Mouse (Mus musculus) testis, adult 2 months (tissue): ENCODE data around the gene Dnajc7. TPM values are rescaled to one million over a fixed set of nuclear protein-coding genes. Genes with fewer than 3 reads are reported as not detected.

Source experiments
- H3K27ac ChIP-seq: fragments of 200-500 bp; 2 replicates; pipeline ENCODE4 v1.5.1; 2012; ENCODE audit warnings: low read depth, low read length; ENCODE audit not compliant: control insufficient read depth, insufficient read depth
- H3K27me3 ChIP-seq: fragments of 200-500 bp; 2 replicates; pipeline ENCODE4 v1.6.1; 2012; ENCODE audit warnings: mild to moderate bottlenecking, low read length, moderate library complexity; ENCODE audit not compliant: control insufficient read depth, insufficient read depth
- H3K36me3 ChIP-seq: fragments of 200-500 bp; 2 replicates; pipeline ENCODE4 v1.6.1; 2012; ENCODE audit warnings: mild to moderate bottlenecking, low read length; ENCODE audit not compliant: control insufficient read depth, insufficient read depth
- H3K4me1 ChIP-seq: fragments of 200-500 bp; 2 replicates; pipeline ENCODE4 v1.6.1; 2012; ENCODE audit warnings: low read length; ENCODE audit not compliant: control insufficient read depth, insufficient read depth
- H3K4me3 ChIP-seq: fragments of 200-500 bp; 2 replicates; pipeline ENCODE4 v1.5.1; 2012; ENCODE audit warnings: low read depth, mild to moderate bottlenecking, low read length, moderate library complexity, mixed read lengths; ENCODE audit not compliant: control insufficient read depth
- CTCF ChIP-seq: fragments of 200-500 bp; IDR thresholded peaks from 2 replicates; pipeline ENCODE4 v1.5.1; 2012; ENCODE audit warnings: low read depth, mild to moderate bottlenecking, inconsistent platforms, low read length, moderate library complexity; ENCODE audit not compliant: control insufficient read depth, insufficient read depth, insufficient replicate concordance
- POLR2A ChIP-seq: fragments of 200-500 bp; IDR thresholded peaks from 2 replicates; pipeline ENCODE4 v1.6.1; 2012; ENCODE audit warnings: low read depth, mild to moderate bottlenecking, inconsistent platforms, low read length, moderate library complexity; ENCODE audit not compliant: control insufficient read depth
- polyA plus RNA-seq: library from polyadenylated mRNA; depleted of rRNA; stranded (reverse); fragments of >200 nt; gene quantifications from 2 replicates; pipeline ENCODE4 v1.2.3, GENCODE M21; 2012

The Dnajc7 gene
- polyA plus RNA-seq, 1 experiment = 150 TPM

- TF ChIP-seq CTCF (no peak), POLR2A (no peak)
- H3K4me3 ChIP-seq = no peak overlapping the region
- H3K36me3 ChIP-seq = no peaks in the 10 kb centered on the region
- H3K27ac ChIP-seq = no peak overlapping the region
- peaks cover 12% of the 10 kb centered on the region for H3K4me1 ChIP-seq
- H3K27me3 ChIP-seq = no peaks in the 10 kb centered on the region
These were observed 48.8 kb downstream of the Dnajc7 start for GRCm38 (mm10) chr11:100571202-100571567.

- Histone ChIP-seq H3K27me3 (no peaks in the 10 kb centered on the region), H3K4me3 (no peak overlapping the region), H3K27ac (no peak overlapping the region), H3K4me1 (peaks cover 11% of the 10 kb centered on the region), H3K36me3 (no peaks in the 10 kb centered on the region)
- TF ChIP-seq CTCF (peak; percentile 62; the same call in 1 of the 2 replicates), POLR2A (no peak)
These were observed 49.4 kb downstream of the Dnajc7 start for GRCm38 (mm10) chr11:100570430-100571201.

GRCm38 (mm10) chr11:100569789-100570188 is 50.2 kb downstream of the Dnajc7 start:
- TF ChIP-seq POLR2A (no peak), CTCF (no peak)
- Histone ChIP-seq H3K4me1 (peaks cover 3% of the 10 kb centered on the region), H3K36me3 (no peaks in the 10 kb centered on the region)

GRCm38 (mm10) chr11:100568692-100569091 is 51.3 kb downstream of the Dnajc7 start:
- no peak overlapping the region for H3K27ac ChIP-seq
- TF ChIP-seq CTCF (no peak), POLR2A (no peak)

More at GRCm38 (mm10) chr11:100569789-100570188, 50.2 kb downstream of the Dnajc7 start:
- H3K4me3 ChIP-seq = no peak overlapping the region
- H3K27ac ChIP-seq = no peak overlapping the region
- no peaks in the 10 kb centered on the region for H3K27me3 ChIP-seq

GRCm38 (mm10) chr11:100567815-100568245 is 52.1 kb downstream of the Dnajc7 start:
- Histone ChIP-seq H3K27ac (no peak overlapping the region), H3K4me3 (no peak overlapping the region), H3K4me1 (peaks cover 4% of the 10 kb centered on the region; the same call in 1 of the 2 replicates), H3K36me3 (no peaks in the 10 kb centered on the region), H3K27me3 (no peaks in the 10 kb centered on the region)
- TF ChIP-seq CTCF = no peak
- TF ChIP-seq POLR2A = no peak

More at GRCm38 (mm10) chr11:100568692-100569091, 51.3 kb downstream of the Dnajc7 start:
- H3K36me3 ChIP-seq = no peaks in the 10 kb centered on the region
- no peaks in the 10 kb centered on the region for H3K27me3 ChIP-seq
- H3K4me3 ChIP-seq = no peak overlapping the region
- H3K4me1 ChIP-seq = peaks cover 4% of the 10 kb centered on the region; the same call in 1 of the 2 replicates

- no peaks in the 10 kb centered on the region for H3K27me3 ChIP-seq
- no peak overlapping the region for H3K4me3 ChIP-seq
- no peak for TF ChIP-seq POLR2A
- TF ChIP-seq CTCF = no peak
- no peak overlapping the region for H3K27ac ChIP-seq
- H3K4me1 ChIP-seq = peaks cover 4% of the 10 kb centered on the region; the same call in 1 of the 2 replicates
- H3K36me3 ChIP-seq = no peaks in the 10 kb centered on the region
These were observed 52.7 kb downstream of the Dnajc7 start for GRCm38 (mm10) chr11:100567229-100567628.

GRCm38 (mm10) chr11:100564703-100565102 is 55.3 kb downstream of the Dnajc7 start:
- no peak for TF ChIP-seq POLR2A
- no peak for TF ChIP-seq CTCF
- Histone ChIP-seq H3K4me3 (peak overlapping the region; percentile 2; the same call in 1 of the 2 replicates), H3K27me3 (no peaks in the 10 kb centered on the region), H3K4me1 (peaks cover 4% of the 10 kb centered on the region; the same call in 1 of the 2 replicates), H3K36me3 (peaks cover 1% of the 10 kb centered on the region), H3K27ac (no peak overlapping the region)
